Mouse (Mus musculus): ENCODE results near the gene Zfp286.

Zfp286 gene

DNA sequence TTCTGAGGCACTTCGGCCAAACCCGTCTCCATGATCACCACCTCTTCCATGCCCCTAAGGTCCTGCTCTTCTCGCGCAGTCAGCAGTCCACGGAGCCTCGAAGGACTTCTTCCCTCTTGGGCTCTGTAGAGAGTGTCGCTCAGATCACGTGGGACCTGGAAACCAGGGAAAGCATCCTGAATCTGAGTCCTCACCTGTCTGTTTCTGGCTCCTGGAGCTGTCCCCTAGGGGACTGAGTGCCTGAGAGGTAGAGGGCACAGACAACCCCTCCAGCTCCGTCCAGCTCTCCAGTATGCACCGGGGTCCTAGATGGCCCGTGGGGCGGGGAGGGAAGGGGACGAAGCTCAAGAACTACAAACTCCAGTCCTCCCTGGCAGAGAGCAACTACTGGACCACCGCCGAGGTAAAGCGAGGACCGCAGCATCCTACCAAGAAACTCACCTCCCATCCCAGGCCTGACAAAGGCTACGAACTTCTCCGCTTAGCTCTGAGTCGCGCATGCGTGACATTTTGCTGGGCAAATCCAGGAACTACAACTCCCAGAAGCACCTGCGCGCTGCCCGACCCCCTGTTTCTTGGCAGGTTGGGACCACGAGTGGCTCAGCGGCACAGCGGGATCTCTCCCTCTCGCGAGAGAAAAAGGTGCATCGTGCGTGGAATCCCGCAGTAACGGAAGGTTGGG is at the start of gene Zfp286:
Zfp286 (minus strand) TSS at position 528 of the 682 bp plus-strand sequence.
- Histone ChIP-seq H3K36me3 (ENCODE audit: control insufficient read depth, insufficient read depth, low read length, poor library complexity, severe bottlenecking) (no peaks in the 10 kb centered on the region), H3K27me3 (ENCODE audit: control insufficient read depth, insufficient read depth, low read length, poor library complexity, severe bottlenecking) (no peaks in the 10 kb centered on the region)
- DNase-seq (ENCODE audit: low read depth, low spot score), result peak; percentile 81

DNA sequence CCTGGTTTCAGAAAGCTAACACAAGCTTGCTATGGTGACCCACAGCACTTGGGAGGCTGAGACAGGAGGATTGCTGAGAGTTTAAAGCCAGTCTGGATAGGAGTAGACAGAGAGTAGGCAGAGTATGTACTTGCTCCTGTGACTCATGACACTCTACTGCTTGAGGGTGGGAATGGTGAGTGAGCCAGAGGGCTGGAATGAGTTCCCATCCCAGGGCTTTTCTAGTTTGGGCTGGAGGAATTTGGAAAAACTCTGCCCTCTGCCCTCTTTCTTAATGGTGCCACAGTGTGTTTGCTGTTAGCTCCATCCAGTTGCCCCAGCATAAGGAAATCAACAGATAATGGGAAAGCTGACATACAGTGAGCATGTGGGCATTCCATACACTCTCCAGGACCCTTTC is 42.6 kb upstream of the Zfp286 start:
- H3K27me3 ChIP-seq (ENCODE audit: control insufficient read depth, insufficient read depth, low read length, poor library complexity, severe bottlenecking), result no peaks in the 10 kb centered on the region; the same call in 1 of the 2 replicates
- DNase-seq (ENCODE audit: low read depth, low spot score), result no peak
- no peaks in the 10 kb centered on the region for H3K36me3 ChIP-seq (ENCODE audit: control insufficient read depth, insufficient read depth, low read length, poor library complexity, severe bottlenecking)

DNA sequence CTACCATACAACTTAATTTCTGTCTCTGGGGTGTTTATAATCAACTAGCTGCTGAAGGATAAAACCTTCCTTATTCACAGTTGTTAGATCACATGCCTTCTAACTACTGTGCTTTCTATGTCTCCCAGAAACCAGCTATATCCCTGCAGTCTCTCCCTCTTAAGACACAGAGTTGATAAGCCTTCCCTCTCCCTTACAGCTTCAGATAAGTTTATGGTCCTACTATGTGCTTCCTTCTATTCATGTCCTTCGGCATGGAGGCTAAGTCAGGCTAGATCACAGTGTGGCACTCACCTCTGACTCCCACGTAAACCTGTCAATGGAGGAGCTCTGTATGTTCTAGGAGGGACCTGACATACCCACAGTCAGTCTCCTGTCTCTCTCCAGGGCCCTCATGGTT is 41.1 kb upstream of the Zfp286 start:
- no peaks in the 10 kb centered on the region for H3K36me3 ChIP-seq (ENCODE audit: control insufficient read depth, insufficient read depth, low read length, poor library complexity, severe bottlenecking)
- no peaks in the 10 kb centered on the region; the same call in 1 of the 2 replicates for H3K27me3 ChIP-seq (ENCODE audit: control insufficient read depth, insufficient read depth, low read length, poor library complexity, severe bottlenecking)
- no peak for DNase-seq (ENCODE audit: low read depth, low spot score)

DNA sequence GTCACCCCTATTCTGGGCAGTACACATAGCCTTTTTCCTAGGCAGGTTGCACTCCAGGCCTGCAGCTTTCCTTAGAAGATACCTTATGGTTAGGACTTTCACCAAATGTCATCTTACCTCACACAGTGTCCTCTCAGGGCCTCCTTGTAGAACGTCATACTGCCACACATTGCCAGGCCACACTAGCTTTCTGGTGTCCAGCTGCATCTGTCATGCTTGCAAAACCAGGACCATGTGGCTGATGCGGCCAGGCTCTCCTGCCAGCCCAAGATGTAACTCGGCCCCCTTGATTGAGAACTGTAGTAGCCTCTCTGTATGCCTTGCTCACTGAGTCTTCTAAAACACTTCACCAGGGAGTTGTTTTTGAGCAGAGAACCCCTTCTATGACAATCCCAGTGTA is 38.6 kb upstream of the Zfp286 start:
- Histone ChIP-seq H3K36me3 (ENCODE audit: control insufficient read depth, insufficient read depth, low read length, poor library complexity, severe bottlenecking) (no peaks in the 10 kb centered on the region), H3K27me3 (ENCODE audit: control insufficient read depth, insufficient read depth, low read length, poor library complexity, severe bottlenecking) (no peaks in the 10 kb centered on the region)
- DNase-seq (ENCODE audit: low read depth, low spot score), result no peak

DNA sequence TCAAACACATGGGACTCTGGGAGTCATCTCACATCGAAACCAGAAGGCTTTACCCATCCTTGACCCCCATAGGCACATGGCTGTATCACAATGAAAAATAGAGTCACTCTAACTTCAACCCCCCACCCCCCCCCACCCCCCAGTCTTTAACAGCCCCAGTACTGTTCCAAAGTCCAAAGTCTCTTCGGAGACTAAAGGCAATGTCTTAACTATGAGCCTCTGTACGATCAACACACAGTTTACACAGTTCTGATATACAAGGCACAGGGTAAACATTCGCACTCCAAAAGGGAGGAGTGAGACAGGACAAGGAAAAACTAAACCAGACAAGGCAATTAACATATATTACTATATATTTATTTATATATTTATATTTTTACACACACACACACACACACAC is 37.9 kb upstream of the Zfp286 start:
- DNase-seq (ENCODE audit: low read depth, low spot score), result no peak
- no peaks in the 10 kb centered on the region for H3K36me3 ChIP-seq (ENCODE audit: control insufficient read depth, insufficient read depth, low read length, poor library complexity, severe bottlenecking)
- H3K27me3 ChIP-seq (ENCODE audit: control insufficient read depth, insufficient read depth, low read length, poor library complexity, severe bottlenecking), result no peaks in the 10 kb centered on the region

DNA sequence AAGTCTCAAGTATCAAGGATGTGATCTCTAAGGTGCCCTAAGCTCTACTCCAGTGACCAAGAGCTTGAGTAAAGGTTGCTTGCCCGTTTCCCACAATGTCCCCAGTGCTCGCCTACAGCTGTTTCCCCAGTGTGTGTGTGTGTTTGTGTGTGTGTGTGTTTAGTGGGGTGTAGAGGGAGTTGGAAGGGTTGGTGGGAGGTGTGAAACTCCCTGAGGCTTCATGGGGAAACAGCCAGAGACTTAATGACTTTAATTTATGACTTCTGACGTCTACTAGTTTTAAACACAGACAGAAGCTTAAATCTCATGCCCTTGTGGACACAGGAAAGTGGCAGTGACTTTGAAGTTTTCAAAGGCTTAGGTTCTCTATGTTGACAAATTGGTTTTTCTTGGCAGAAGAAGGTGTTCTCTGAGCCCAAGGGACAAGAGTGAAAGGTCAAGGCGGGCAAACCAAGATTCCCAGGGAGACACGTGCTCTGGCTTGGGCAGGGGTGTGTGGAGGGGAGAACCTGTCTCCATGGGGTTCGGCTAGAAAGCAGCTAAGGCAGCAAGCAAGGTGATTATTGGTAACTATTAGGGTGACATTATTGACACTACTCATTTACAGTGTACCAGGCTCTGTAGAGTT is 37.0 kb upstream of the Zfp286 start:
- no peaks in the 10 kb centered on the region for H3K27me3 ChIP-seq (ENCODE audit: control insufficient read depth, insufficient read depth, low read length, poor library complexity, severe bottlenecking)
- DNase-seq (ENCODE audit: low read depth, low spot score), result no peak
- no peaks in the 10 kb centered on the region for H3K36me3 ChIP-seq (ENCODE audit: control insufficient read depth, insufficient read depth, low read length, poor library complexity, severe bottlenecking)

DNA sequence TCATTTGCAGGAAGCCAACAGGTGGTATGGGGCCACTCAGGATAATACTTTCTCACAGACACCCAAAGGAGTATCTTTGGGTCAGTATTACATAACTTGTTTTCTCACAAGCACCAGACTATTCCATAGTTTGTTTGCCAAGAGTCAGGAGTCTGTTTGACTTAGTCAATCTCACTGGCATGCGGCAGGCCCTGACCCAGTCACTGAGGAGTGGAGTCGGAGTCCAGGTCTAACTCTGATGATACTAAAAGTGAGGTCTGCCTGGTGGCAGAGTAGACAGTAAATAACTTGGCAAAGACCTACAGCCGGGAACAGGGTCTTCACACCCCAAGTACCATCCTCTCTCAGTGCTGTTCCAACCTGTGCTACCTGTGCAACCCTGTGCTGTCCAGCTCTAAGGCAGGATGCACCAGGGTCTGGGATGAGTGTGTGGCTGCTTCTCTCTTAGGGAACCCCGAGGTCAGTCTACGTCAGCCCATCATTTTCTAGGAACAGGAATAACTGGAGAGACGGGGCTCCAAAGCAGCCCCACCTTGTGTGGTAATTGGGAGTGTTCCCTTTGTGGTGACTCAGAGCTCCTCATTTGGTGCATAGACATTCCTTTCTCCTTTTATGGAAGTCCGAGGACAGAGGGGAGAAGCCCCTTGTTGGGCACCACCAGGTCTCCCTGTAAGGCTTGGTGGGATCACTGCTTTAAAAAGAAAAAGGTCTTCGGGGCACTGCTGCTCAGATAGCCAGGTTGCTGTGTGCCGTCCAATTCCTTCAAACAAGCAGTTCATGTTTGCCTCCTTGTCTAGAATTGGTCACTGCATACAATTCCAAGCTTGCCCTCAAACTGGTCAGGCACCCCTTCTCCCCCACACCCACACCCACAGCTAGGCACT is 36.2 kb upstream of the Zfp286 start:
- no peaks in the 10 kb centered on the region for H3K27me3 ChIP-seq (ENCODE audit: control insufficient read depth, insufficient read depth, low read length, poor library complexity, severe bottlenecking)
- no peak for DNase-seq (ENCODE audit: low read depth, low spot score)
- H3K36me3 ChIP-seq (ENCODE audit: control insufficient read depth, insufficient read depth, low read length, poor library complexity, severe bottlenecking), result no peaks in the 10 kb centered on the region

DNA sequence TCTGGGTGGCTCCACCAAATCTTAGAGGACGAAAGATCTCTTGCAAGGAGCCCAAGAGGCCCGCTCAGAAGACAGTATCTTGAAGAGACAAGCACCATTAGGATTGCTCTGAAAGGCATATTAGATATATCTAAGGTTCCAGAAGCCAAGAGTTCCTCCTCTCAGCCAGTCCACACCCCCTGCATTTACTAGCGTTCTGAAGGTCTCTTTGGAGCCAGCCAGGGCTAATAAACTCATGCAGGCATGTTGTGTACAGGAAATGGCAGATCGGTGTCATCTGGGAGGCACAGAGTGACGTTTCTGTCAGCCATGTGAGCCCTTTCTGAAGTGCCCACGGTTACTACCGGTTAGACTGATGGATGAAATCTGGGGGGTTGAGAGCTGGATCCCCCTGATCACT is 34.9 kb upstream of the Zfp286 start:
- DNase-seq (ENCODE audit: low read depth, low spot score), result no peak

DNA sequence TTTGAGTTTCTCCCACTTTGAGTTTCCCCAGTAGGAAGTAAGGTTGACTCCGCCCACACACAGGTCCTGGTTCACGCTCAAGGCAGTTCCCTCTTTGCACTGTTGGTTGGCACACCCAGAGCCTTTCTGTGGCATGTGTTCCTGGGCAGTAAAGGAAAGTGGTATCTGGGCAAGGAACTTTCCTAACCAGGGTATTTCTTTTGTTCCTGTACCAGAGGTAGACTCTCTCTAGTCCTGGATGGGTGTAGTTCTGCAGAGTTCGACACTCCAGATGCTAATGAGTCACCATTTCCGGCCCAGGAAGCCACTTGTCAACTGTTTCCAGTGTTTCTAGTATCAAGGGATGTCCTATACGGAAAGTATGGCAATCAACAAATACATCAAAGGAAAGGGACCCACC is 32.6 kb upstream of the Zfp286 start:
- H3K27me3 ChIP-seq (ENCODE audit: control insufficient read depth, insufficient read depth, low read length, poor library complexity, severe bottlenecking), result no peaks in the 10 kb centered on the region
- H3K36me3 ChIP-seq (ENCODE audit: control insufficient read depth, insufficient read depth, low read length, poor library complexity, severe bottlenecking), result no peaks in the 10 kb centered on the region
- peak; percentile 20 for DNase-seq (ENCODE audit: low read depth, low spot score)

More for the DNA sequence above, 34.9 kb upstream of the Zfp286 start:
- Histone ChIP-seq H3K27me3 (ENCODE audit: control insufficient read depth, insufficient read depth, low read length, poor library complexity, severe bottlenecking) (no peaks in the 10 kb centered on the region), H3K36me3 (ENCODE audit: control insufficient read depth, insufficient read depth, low read length, poor library complexity, severe bottlenecking) (no peaks in the 10 kb centered on the region)

DNA sequence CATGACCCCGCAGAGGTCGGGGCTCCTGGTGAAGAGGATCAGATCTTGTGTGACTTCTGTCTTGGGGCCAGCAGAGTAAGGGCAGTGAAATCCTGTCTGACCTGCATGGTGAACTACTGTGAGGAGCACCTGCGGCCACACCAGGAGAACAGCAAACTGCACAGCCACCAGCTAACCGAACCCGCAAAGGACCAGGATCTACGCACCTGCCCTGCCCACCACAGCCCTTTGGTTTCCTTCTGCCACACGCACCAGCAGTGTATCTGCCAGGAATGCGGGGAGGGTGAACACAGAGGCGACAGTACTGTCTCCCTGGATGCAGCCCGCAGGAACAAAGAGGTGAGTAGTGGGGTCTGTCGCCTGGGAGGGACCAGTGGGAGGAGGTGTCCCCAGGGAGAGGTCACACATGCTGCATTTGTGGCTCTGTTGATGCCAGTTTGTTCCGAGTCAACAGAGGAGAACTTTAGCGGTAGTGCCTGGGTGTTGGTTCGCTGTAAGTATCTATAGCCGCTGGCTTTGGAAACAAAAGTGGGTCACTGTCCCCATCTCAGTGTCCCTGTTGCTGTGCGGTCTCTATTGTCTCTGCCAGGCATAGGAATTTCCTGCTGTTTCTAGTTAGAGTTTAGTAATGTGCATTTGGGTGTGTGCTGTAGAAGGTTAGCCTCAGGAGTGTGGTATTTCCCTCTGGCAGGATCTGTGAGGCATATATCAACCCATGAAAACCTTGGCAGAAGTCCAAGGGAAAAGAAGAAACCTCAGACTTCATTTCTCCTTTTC is 31.6 kb upstream of the Zfp286 start:
- Histone ChIP-seq H3K27me3 (ENCODE audit: control insufficient read depth, insufficient read depth, low read length, poor library complexity, severe bottlenecking) (no peaks in the 10 kb centered on the region), H3K36me3 (ENCODE audit: control insufficient read depth, insufficient read depth, low read length, poor library complexity, severe bottlenecking) (no peaks in the 10 kb centered on the region)
- DNase-seq (ENCODE audit: low read depth, low spot score), result peak; percentile 57

DNA sequence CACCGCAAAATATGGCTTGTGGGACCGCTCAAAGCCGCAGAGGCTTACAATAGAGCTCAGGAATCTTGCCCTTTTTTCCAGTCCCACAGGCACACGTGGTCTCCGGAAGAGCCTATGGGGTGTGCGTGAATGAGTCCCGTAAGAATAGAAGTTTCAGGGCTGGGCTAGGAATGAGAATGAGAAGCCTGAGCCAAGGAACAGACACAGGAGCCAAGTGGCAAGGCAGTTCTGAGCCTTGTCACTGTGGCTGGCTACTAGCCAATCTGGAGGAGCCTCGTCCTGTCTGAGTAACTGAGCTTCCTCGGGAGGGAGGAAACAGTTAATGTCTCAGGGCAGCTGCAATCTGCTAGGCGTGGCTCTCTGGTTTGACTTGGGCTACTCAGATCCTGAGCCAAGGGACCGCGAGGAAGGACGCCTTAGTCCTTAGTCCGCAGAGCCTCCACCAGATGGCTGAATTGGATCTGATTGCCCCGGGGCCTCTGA is 30.8 kb upstream of the Zfp286 start, which contains the start of gene Trim16:
Trim16 (plus strand) TSS at position 173 of the 483 bp plus-strand sequence.
- no peaks in the 10 kb centered on the region for H3K27me3 ChIP-seq (ENCODE audit: control insufficient read depth, insufficient read depth, low read length, poor library complexity, severe bottlenecking)
- H3K36me3 ChIP-seq (ENCODE audit: control insufficient read depth, insufficient read depth, low read length, poor library complexity, severe bottlenecking), result no peaks in the 10 kb centered on the region
- DNase-seq (ENCODE audit: low read depth, low spot score), result peak; percentile 34

DNA sequence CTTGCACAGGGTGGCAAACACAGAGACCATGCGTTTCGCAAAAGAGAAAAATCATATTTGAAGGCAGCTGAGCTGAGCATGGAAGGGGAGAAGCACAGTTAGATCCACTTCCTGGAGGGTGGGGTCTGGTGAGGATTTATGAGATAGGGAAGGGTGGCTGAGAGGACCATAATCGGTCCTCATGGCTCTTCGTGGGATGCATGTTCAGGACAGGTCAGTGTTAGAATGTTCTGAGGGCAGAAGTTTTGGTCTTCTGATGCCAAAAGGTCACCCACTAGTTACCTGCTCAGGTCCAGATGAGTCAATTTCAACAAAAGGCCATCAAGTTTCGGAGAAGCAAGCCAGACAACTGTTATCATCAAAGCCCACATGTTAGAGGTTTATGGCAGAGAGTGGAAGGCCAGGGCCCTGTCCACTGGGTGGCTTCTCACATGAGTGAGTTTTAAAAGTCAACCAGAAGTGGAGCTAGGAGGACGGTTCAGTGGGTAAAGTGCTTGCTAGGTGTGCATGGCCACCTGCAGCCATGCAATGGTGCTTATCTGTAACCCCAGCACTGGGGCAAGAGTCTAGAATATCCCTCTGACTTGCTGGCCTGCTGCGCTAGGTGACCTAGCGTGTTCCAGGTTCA is 29.9 kb upstream of the Zfp286 start:
- Histone ChIP-seq H3K36me3 (ENCODE audit: control insufficient read depth, insufficient read depth, low read length, poor library complexity, severe bottlenecking) (no peaks in the 10 kb centered on the region), H3K27me3 (ENCODE audit: control insufficient read depth, insufficient read depth, low read length, poor library complexity, severe bottlenecking) (no peaks in the 10 kb centered on the region)
- peak; percentile 3 for DNase-seq (ENCODE audit: low read depth, low spot score)

DNA sequence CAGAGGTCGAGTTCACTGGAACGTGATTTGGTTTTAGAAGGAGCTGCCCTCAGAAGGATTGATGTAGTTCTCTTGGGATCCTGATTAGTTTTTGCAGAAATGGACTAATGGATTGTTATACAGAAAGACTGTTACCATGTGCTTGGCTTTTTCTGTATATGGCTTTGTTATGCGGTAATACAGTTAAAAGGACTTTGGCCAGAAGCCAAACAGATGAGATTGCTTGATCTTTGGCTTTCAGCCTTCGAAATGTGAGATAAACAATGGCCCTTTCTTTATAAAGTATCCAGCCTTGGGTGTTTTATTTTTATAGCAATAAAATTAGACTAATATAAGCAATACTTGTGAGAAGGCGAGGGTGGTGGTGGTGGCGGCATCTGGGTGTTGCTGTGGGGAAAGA is 27.3 kb upstream of the Zfp286 start:
- H3K36me3 ChIP-seq (ENCODE audit: control insufficient read depth, insufficient read depth, low read length, poor library complexity, severe bottlenecking), result no peaks in the 10 kb centered on the region
- no peak for DNase-seq (ENCODE audit: low read depth, low spot score)
- H3K27me3 ChIP-seq (ENCODE audit: control insufficient read depth, insufficient read depth, low read length, poor library complexity, severe bottlenecking), result no peaks in the 10 kb centered on the region

DNA sequence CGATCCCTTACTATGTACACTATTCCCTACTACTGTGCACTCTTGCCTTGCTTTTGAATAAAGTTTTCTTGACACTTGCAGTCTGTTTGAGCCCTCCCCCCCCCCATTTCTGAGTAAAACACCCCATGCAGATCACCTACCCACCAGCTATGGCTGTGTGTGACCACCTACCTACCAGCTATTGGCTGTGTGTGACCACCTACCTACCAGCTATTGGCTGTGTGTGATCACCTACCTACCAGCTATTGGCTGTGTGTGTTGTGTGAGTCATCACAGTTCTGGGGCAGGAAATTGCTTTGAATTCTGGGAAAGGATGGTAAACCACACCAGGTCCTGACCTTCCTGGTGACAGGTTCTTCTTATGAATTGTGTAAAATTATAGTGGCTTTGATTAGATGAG is 26.2 kb upstream of the Zfp286 start:
- H3K27me3 ChIP-seq (ENCODE audit: control insufficient read depth, insufficient read depth, low read length, poor library complexity, severe bottlenecking), result no peaks in the 10 kb centered on the region
- no peak for DNase-seq (ENCODE audit: low read depth, low spot score)
- no peaks in the 10 kb centered on the region for H3K36me3 ChIP-seq (ENCODE audit: control insufficient read depth, insufficient read depth, low read length, poor library complexity, severe bottlenecking)

Data from splenic B cell, adult 2 months (primary cell).